Mouse (Mus musculus): Measurements from ENCODE around the gene Has3. TPM values are rescaled to one million over a fixed set of nuclear protein-coding genes. Genes with fewer than 3 reads are reported as not detected.
A peak's percentile ranks its signal among the peaks of the same experiment; 100 is the strongest.

Has3 gene
- total and polyA plus RNA-seq, 2 experiments from 2014 or later: 0.63 to 20.0 TPM

DNA sequence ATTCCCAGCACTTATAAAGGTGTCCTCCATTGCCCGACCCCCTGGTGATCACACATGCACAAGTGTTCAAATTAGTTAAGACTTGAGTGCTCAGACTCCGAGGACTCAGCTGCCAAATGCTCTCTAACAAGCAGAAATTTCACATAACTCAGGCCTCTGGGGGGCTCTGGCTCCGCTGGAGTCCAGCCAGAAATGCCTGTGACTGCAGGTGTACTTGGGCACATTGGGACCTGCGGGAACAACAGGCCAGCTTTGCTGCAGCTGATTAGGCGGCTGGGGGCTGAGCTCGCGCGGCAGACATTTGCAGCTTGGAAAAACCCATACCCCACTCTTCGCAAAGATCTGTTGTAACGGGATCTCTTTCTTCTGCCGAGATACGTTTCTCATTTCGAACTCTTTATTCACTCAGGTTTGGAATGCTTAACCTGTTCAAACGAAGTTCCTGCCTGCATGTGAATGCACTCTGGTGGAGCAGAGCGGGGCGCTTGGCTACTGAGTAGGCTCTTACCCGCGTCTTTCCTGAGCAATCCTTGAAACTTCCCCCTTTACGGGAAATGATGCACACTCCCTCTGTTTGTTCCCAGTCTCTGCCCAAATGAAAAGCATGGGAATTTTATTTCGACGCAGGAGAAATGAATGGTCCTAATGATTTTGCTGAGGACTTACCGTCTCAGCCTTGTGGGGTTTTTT is 62.5 kb downstream of the Has3 start:
- Histone ChIP-seq H3K4me2 (ENCODE audit: low read depth, low read length) (peak overlapping the region; percentile 48), H3K4me1 (ENCODE audit: insufficient read depth, low read length) (0 out of 2 replicates have a peak, but pooled peaks cover 3% of the 10 kb centered on the region), H3K27ac (no peak overlapping the region), H3K4me3 (ENCODE audit: low read length) (peak overlapping the region; percentile 2; the same call in 1 of the 2 replicates), H3K36me3 (ENCODE audit: insufficient read depth, low read length) (no peaks in the 10 kb centered on the region), H3K9ac (replicated peaks; ENCODE audit: low read length) (no peak overlapping the region), H3K27me3 (ENCODE audit: insufficient read depth, low read length) (no peaks in the 10 kb centered on the region), H3K9me3 (ENCODE audit: low read length) (no peaks in the 10 kb centered on the region)
- no peak for TF ChIP-seq CTCF (IDR thresholded peaks at IDR 0.05; ENCODE audit: low read depth)
- 12% methylated on average over 22 of the region's 22 CpGs for WGBS
- no peak for ATAC-seq
- peak; percentile 54 for DNase-seq (ENCODE audit: low spot score)

DNA sequence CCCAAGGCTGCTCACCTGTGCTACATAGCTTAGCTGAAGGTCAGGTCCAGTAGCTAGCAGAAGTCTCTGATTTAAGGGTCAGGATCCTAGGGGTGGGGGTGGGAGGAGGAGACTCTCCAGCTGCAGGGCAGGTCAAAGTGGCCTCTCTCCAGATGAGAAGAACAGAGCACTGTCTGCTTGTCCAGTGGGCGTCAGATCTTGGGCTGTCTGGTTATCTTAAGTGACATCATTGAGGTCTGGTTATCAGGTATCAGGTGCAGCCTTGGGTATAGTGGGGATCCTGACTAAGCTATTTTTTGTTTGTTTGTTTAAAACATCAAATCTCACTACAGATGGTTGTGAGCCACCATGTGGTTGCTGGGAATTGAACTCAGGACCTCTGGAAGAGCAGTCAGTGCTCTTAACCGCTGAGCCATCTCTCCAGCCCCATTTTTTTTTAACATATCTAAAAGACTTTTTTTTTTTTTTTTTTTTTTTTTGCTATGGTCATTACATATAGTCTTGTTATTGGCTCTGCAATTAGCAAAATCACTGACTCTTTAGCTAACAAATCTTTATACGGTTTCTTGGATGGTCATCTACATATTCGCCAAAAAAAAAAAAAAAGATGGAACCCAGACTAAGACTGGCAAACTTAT is 63.6 kb downstream of the Has3 start:
- ATAC-seq: no peak
- TF ChIP-seq CTCF (IDR thresholded peaks at IDR 0.05; ENCODE audit: low read depth): no peak
- no peak for DNase-seq (ENCODE audit: low spot score)

More for the DNA sequence above, 63.6 kb downstream of the Has3 start:
- Histone ChIP-seq H3K4me3 (ENCODE audit: low read length) (no peak overlapping the region), H3K9ac (replicated peaks; ENCODE audit: low read length) (no peak overlapping the region), H3K36me3 (ENCODE audit: insufficient read depth, low read length) (no peaks in the 10 kb centered on the region), H3K9me3 (ENCODE audit: low read length) (no peaks in the 10 kb centered on the region), H3K4me1 (ENCODE audit: insufficient read depth, low read length) (0 out of 2 replicates have a peak, but pooled peaks cover 9% of the 10 kb centered on the region), H3K27ac (no peak overlapping the region), H3K27me3 (ENCODE audit: insufficient read depth, low read length) (no peaks in the 10 kb centered on the region), H3K4me2 (ENCODE audit: low read depth, low read length) (no peak overlapping the region)
- 84% methylated on average over 4 of the region's 4 CpGs for WGBS

Other genes with a start within 250 kb of the Has3 start
- gene Tango6, start 187.2 kb upstream of the Has3 start, total RNA-seq (2014; rRNA removed): 6.6 and 7.1 TPM in 2 replicates
- 4.0 and 4.6 TPM in 2 replicates for gene Tango6, start 187.2 kb upstream of the Has3 start, polyA plus RNA-seq (2015; fragmentation: Nextera tagmentation; extraction: Ambion mirVana)
- gene Utp4, start 23.4 kb downstream of the Has3 start, total RNA-seq (2014; rRNA removed): 21.1 and 25.5 TPM in 2 replicates
- 28.7 and 29.5 TPM in 2 replicates for gene Utp4, start 23.4 kb downstream of the Has3 start, polyA plus RNA-seq (2015; fragmentation: Nextera tagmentation; extraction: Ambion mirVana)
- gene Sntb2, start 65.5 kb downstream of the Has3 start, total RNA-seq (2014; rRNA removed): 7.3 and 8.7 TPM in 2 replicates
- 4.6 and 6.0 TPM in 2 replicates for gene Sntb2, start 65.5 kb downstream of the Has3 start, polyA plus RNA-seq (2015; fragmentation: Nextera tagmentation; extraction: Ambion mirVana)
- 81.6 and 92.3 TPM in 2 replicates for gene Vps4a, start 161.0 kb downstream of the Has3 start, total RNA-seq (2014; rRNA removed)
- gene Vps4a, start 161.0 kb downstream of the Has3 start, polyA plus RNA-seq (2015; fragmentation: Nextera tagmentation; extraction: Ambion mirVana): 153 and 155 TPM in 2 replicates
- gene Pdf, start 178.4 kb downstream of the Has3 start, total RNA-seq (2014; rRNA removed): 57.7 and 68.8 TPM in 2 replicates
- 30.5 and 36.9 TPM in 2 replicates for gene Pdf, start 178.4 kb downstream of the Has3 start, polyA plus RNA-seq (2015; fragmentation: Nextera tagmentation; extraction: Ambion mirVana)
- 47.9 and 48.8 TPM in 2 replicates for gene Cog8, start 186.4 kb downstream of the Has3 start, total RNA-seq (2014; rRNA removed)
- gene Cog8, start 186.4 kb downstream of the Has3 start, polyA plus RNA-seq (2015; fragmentation: Nextera tagmentation; extraction: Ambion mirVana): 33.0 and 33.2 TPM in 2 replicates
- gene Nip7, start 186.6 kb downstream of the Has3 start, total RNA-seq (2014; rRNA removed): 16.1 and 20.7 TPM in 2 replicates
- gene Nip7, start 186.6 kb downstream of the Has3 start, polyA plus RNA-seq (2015; fragmentation: Nextera tagmentation; extraction: Ambion mirVana): 58.1 and 59.5 TPM in 2 replicates
- not detected in 2 replicates for gene Tmed6, start 195.4 kb downstream of the Has3 start, total RNA-seq (2014; rRNA removed)
- not detected in 2 replicates for gene Tmed6, start 195.4 kb downstream of the Has3 start, polyA plus RNA-seq (2015; fragmentation: Nextera tagmentation; extraction: Ambion mirVana)
- 15.5 TPM in 2 replicates for gene Terf2, start 226.3 kb downstream of the Has3 start, total RNA-seq (2014; rRNA removed)
- 22.9 and 23.2 TPM in 2 replicates for gene Terf2, start 226.3 kb downstream of the Has3 start, polyA plus RNA-seq (2015; fragmentation: Nextera tagmentation; extraction: Ambion mirVana)